Mouse (Mus musculus): Measurements from ENCODE around the gene Scarb2. TPM values are rescaled to one million over a fixed set of nuclear protein-coding genes. Genes with fewer than 3 reads are reported as not detected.
A peak's percentile ranks its signal among the peaks of the same experiment; 100 is the strongest.
"Not testable (repeated sequence)": the region's sequence is repeated elsewhere in the genome, so short reads cannot be mapped to it uniquely, and the experiment has no call there.

Scarb2 gene
- polyA plus RNA-seq (2015; fragmentation: Nextera tagmentation; extraction: Ambion mirVana) = 18.8 and 18.9 TPM in 2 replicates

GRCm38 (mm10) chr5:92506733-92507132 is at the start of gene Scarb2:
Scarb2 (minus strand) TSS chr5:92506833.
- peak within 1 kb of the TSS; percentile 84 for H3K4me2 ChIP-seq
- peak within 1 kb of the TSS; percentile 99 for H3K27ac ChIP-seq (replicated peaks)
- no peaks in the 10 kb centered on the region for H3K9me3 ChIP-seq
- H3K4me1 ChIP-seq (replicated peaks) = peaks cover 35% of the 10 kb centered on the region
- H3K27me3 ChIP-seq = no peaks in the 10 kb centered on the region
- peak within 1 kb of the TSS; percentile 69 for H3K4me3 ChIP-seq
- H3K9ac ChIP-seq = peak within 1 kb of the TSS; percentile 98
- H3K36me3 ChIP-seq = no peaks in the 10 kb centered on the region
- ATAC-seq (ENCODE audit: low read depth) = no peak

- Histone ChIP-seq H3K27me3 (no peaks in the 10 kb centered on the region), H3K27ac (replicated peaks) (no peak overlapping the region), H3K4me3 (no peak overlapping the region), H3K9ac (no peak overlapping the region), H3K36me3 (no peaks in the 10 kb centered on the region), H3K4me1 (replicated peaks) (no peaks in the 10 kb centered on the region), H3K4me2 (no peak overlapping the region), H3K9me3 (no peaks in the 10 kb centered on the region)
- no peak for ATAC-seq (ENCODE audit: low read depth)
- WGBS = 100% methylated on average over 1 of the region's 1 CpGs
These were observed 49.3 kb upstream of the Scarb2 start for GRCm38 (mm10) chr5:92555905-92556304.

- Histone ChIP-seq H3K4me1 (replicated peaks) (no peaks in the 10 kb centered on the region), H3K36me3 (no peaks in the 10 kb centered on the region), H3K9ac (no peak within 1 kb of the TSS), H3K4me3 (no peak within 1 kb of the TSS), H3K27me3 (no peaks in the 10 kb centered on the region), H3K27ac (replicated peaks) (no peak within 1 kb of the TSS), H3K9me3 (no peaks in the 10 kb centered on the region), H3K4me2 (no peak within 1 kb of the TSS)
- peak; percentile 36; the same call in 1 of the 2 replicates for ATAC-seq (ENCODE audit: low read depth)
- WGBS = 72% methylated on average over 16 of the region's 16 CpGs
These were observed 48.4 kb upstream of the Scarb2 start, which contains the start of gene Fam47e for GRCm38 (mm10) chr5:92554891-92555511. Fam47e (plus strand) TSS chr5:92555069.

- Histone ChIP-seq H3K27me3 (no peaks in the 10 kb centered on the region), H3K4me1 (replicated peaks) (no peaks in the 10 kb centered on the region), H3K9ac (no peak overlapping the region), H3K27ac (replicated peaks) (no peak overlapping the region), H3K9me3 (no peaks in the 10 kb centered on the region), H3K36me3 (no peaks in the 10 kb centered on the region), H3K4me2 (no peak overlapping the region), H3K4me3 (no peak overlapping the region)
- 84% methylated on average over 4 of the region's 4 CpGs for WGBS
- ATAC-seq (ENCODE audit: low read depth) = no peak
These were observed 47.8 kb upstream of the Scarb2 start for GRCm38 (mm10) chr5:92554443-92554842.

GRCm38 (mm10) chr5:92553939-92554338 is 47.3 kb upstream of the Scarb2 start:
- no peak for ATAC-seq (ENCODE audit: low read depth)
- H3K9ac ChIP-seq = no peak overlapping the region

GRCm38 (mm10) chr5:92552611-92553010 is 46.0 kb upstream of the Scarb2 start:
- 96% methylated on average over 2 of the region's 2 CpGs for WGBS
- no peak overlapping the region for H3K4me2 ChIP-seq
- ATAC-seq (ENCODE audit: low read depth) = no peak
- no peak overlapping the region for H3K4me3 ChIP-seq
- no peaks in the 10 kb centered on the region for H3K9me3 ChIP-seq
- H3K27ac ChIP-seq (replicated peaks) = no peak overlapping the region
- no peaks in the 10 kb centered on the region for H3K27me3 ChIP-seq
- no peaks in the 10 kb centered on the region for H3K4me1 ChIP-seq (replicated peaks)
- H3K36me3 ChIP-seq = no peaks in the 10 kb centered on the region
- H3K9ac ChIP-seq = no peak overlapping the region

More at GRCm38 (mm10) chr5:92553939-92554338, 47.3 kb upstream of the Scarb2 start:
- no peaks in the 10 kb centered on the region for H3K9me3 ChIP-seq
- H3K4me2 ChIP-seq = no peak overlapping the region
- no peak overlapping the region for H3K27ac ChIP-seq (replicated peaks)
- no peaks in the 10 kb centered on the region for H3K27me3 ChIP-seq
- H3K4me3 ChIP-seq = no peak overlapping the region
- no peaks in the 10 kb centered on the region for H3K36me3 ChIP-seq
- H3K4me1 ChIP-seq (replicated peaks) = no peaks in the 10 kb centered on the region
- 68% methylated on average over 3 of the region's 3 CpGs for WGBS

GRCm38 (mm10) chr5:92539698-92540097 is 33.1 kb upstream of the Scarb2 start:
- WGBS = 78% methylated on average over 4 of the region's 4 CpGs
- no peak overlapping the region for H3K4me3 ChIP-seq
- no peak overlapping the region for H3K9ac ChIP-seq
- H3K27ac ChIP-seq (replicated peaks) = no peak overlapping the region
- H3K4me2 ChIP-seq = no peak overlapping the region
- no peaks in the 10 kb centered on the region for H3K27me3 ChIP-seq
- peaks cover 5% of the 10 kb centered on the region; the same call in 1 of the 2 replicates for H3K4me1 ChIP-seq (replicated peaks)
- peak; percentile 32; the same call in 1 of the 2 replicates for ATAC-seq (ENCODE audit: low read depth)
- H3K9me3 ChIP-seq = no peaks in the 10 kb centered on the region
- no peaks in the 10 kb centered on the region for H3K36me3 ChIP-seq

- WGBS = 82% methylated on average over 6 of the region's 6 CpGs
- ATAC-seq (ENCODE audit: low read depth) = no peak
- no peaks in the 10 kb centered on the region for H3K27me3 ChIP-seq
These were observed 18.2 kb upstream of the Scarb2 start for GRCm38 (mm10) chr5:92524821-92525258.

GRCm38 (mm10) chr5:92521131-92521530 is 14.5 kb upstream of the Scarb2 start:
- not testable (repeated sequence) for H3K4me2 ChIP-seq; H3K9me3 ChIP-seq; H3K4me3 ChIP-seq; ATAC-seq (ENCODE audit: low read depth); H3K36me3 ChIP-seq; H3K9ac ChIP-seq; H3K4me1 ChIP-seq (replicated peaks); H3K27me3 ChIP-seq; H3K27ac ChIP-seq (replicated peaks)
- 75% methylated on average over 2 of the region's 2 CpGs for WGBS

More at GRCm38 (mm10) chr5:92524821-92525258, 18.2 kb upstream of the Scarb2 start:
- no peaks in the 10 kb centered on the region for H3K9me3 ChIP-seq
- no peak overlapping the region for H3K27ac ChIP-seq (replicated peaks)
- H3K36me3 ChIP-seq = no peaks in the 10 kb centered on the region
- no peak overlapping the region for H3K4me3 ChIP-seq
- H3K9ac ChIP-seq = no peak overlapping the region
- no peaks in the 10 kb centered on the region for H3K4me1 ChIP-seq (replicated peaks)
- no peak overlapping the region for H3K4me2 ChIP-seq

GRCm38 (mm10) chr5:92512066-92512465 is 5.4 kb upstream of the Scarb2 start:
- no peak overlapping the region for H3K4me2 ChIP-seq
- ATAC-seq (ENCODE audit: low read depth) = no peak
- H3K27me3 ChIP-seq = no peaks in the 10 kb centered on the region
- H3K36me3 ChIP-seq = no peaks in the 10 kb centered on the region
- 91% methylated on average over 5 of the region's 5 CpGs for WGBS
- H3K4me1 ChIP-seq (replicated peaks) = no peaks in the 10 kb centered on the region
- no peak overlapping the region for H3K4me3 ChIP-seq
- H3K9ac ChIP-seq = no peak overlapping the region
- H3K9me3 ChIP-seq = no peaks in the 10 kb centered on the region
- no peak overlapping the region for H3K27ac ChIP-seq (replicated peaks)

- H3K9ac ChIP-seq = no peak overlapping the region
- H3K36me3 ChIP-seq = no peaks in the 10 kb centered on the region
- H3K27ac ChIP-seq (replicated peaks) = no peak overlapping the region
- no peak overlapping the region for H3K4me3 ChIP-seq
- H3K4me2 ChIP-seq = no peak overlapping the region
- ATAC-seq (ENCODE audit: low read depth) = no peak
- H3K27me3 ChIP-seq = no peaks in the 10 kb centered on the region
- H3K9me3 ChIP-seq = no peaks in the 10 kb centered on the region
- peaks cover 3% of the 10 kb centered on the region for H3K4me1 ChIP-seq (replicated peaks)
These were observed 4.6 kb upstream of the Scarb2 start for GRCm38 (mm10) chr5:92511256-92511655.

- H3K4me3 ChIP-seq = no peak overlapping the region
- H3K9ac ChIP-seq = no peak overlapping the region
- no peaks in the 10 kb centered on the region for H3K9me3 ChIP-seq
- H3K27me3 ChIP-seq = no peaks in the 10 kb centered on the region
- 92% methylated on average over 5 of the region's 5 CpGs for WGBS
- peaks cover 14% of the 10 kb centered on the region for H3K4me1 ChIP-seq (replicated peaks)
- ATAC-seq (ENCODE audit: low read depth) = no peak
- H3K4me2 ChIP-seq = no peak overlapping the region
- no peaks in the 10 kb centered on the region for H3K36me3 ChIP-seq
- no peak overlapping the region for H3K27ac ChIP-seq (replicated peaks)
These were observed 2.2 kb upstream of the Scarb2 start for GRCm38 (mm10) chr5:92508853-92509252.

- Histone ChIP-seq H3K4me2 (peak overlapping the region; percentile 84), H3K4me1 (replicated peaks) (peaks cover 36% of the 10 kb centered on the region), H3K4me3 (peak overlapping the region; percentile 69), H3K9ac (peak overlapping the region; percentile 98), H3K27ac (replicated peaks) (peak overlapping the region; percentile 99), H3K36me3 (no peaks in the 10 kb centered on the region), H3K27me3 (no peaks in the 10 kb centered on the region), H3K9me3 (no peaks in the 10 kb centered on the region)
- 36% methylated on average over 4 of the region's 4 CpGs for WGBS
- ATAC-seq (ENCODE audit: low read depth) = no peak
These were observed 318 bp downstream of the Scarb2 start for GRCm38 (mm10) chr5:92506301-92506729.

Data from neural tube, embryonic 13.5 days (tissue).